Mouse (Mus musculus) kidney, embryonic 14.5 days (tissue): Measurements from ENCODE around the gene Csgalnact2. TPM values are rescaled to one million over a fixed set of nuclear protein-coding genes. Genes with fewer than 3 reads are reported as not detected.
A peak's percentile ranks its signal among the peaks of the same experiment; 100 is the strongest.

ENCODE experiments used
- ATAC-seq: fragments of 200-750 bp; cut with Nextera tagmentation; 2 replicates; pipeline ENCODE4 v1.8.0; 2017; ENCODE audit warnings: moderate number of reproducible peaks, mild to moderate bottlenecking, moderate TSS enrichment, moderate library complexity; ENCODE audit not compliant: low FRiP score, low TSS enrichment
- H3K27ac ChIP-seq: fragments of 300-500 bp; sonication (generic); 2 replicates; pipeline ENCODE4 v1.5.1; 2014; ENCODE audit warnings: low read depth, mild to moderate bottlenecking, low read length, moderate library complexity, mixed read lengths
- H3K27me3 ChIP-seq: fragments of 300-500 bp; sonication (generic); 2 replicates; pipeline ENCODE4 v1.6.1; 2014; ENCODE audit warnings: mild to moderate bottlenecking, low read length; ENCODE audit not compliant: control insufficient read depth, insufficient read depth
- H3K36me3 ChIP-seq: fragments of 300-500 bp; sonication (generic); 2 replicates; pipeline ENCODE4 v1.6.1; 2014; ENCODE audit warnings: low read length, mixed read lengths; ENCODE audit not compliant: control insufficient read depth, insufficient read depth
- H3K4me1 ChIP-seq: fragments of 300-500 bp; sonication (generic); 2 replicates; pipeline ENCODE4 v1.6.1; 2014; ENCODE audit warnings: low read length, mixed read lengths; ENCODE audit not compliant: control insufficient read depth, insufficient read depth
- H3K4me2 ChIP-seq: fragments of 300-500 bp; sonication (generic); replicated peaks from 2 replicates; pipeline ENCODE4 v1.6.1; 2014; ENCODE audit warnings: low read depth, mild to moderate bottlenecking, low read length
- H3K4me3 ChIP-seq: fragments of 300-500 bp; sonication (generic); 2 replicates; pipeline ENCODE4 v1.5.1; 2014; ENCODE audit warnings: mild to moderate bottlenecking, low read length
- H3K9ac ChIP-seq: fragments of 300-500 bp; sonication (generic); 2 replicates; pipeline ENCODE4 v1.6.1; 2014; ENCODE audit warnings: low read depth, mild to moderate bottlenecking, low read length, moderate library complexity
- H3K9me3 ChIP-seq: fragments of 300-500 bp; sonication (generic); 2 replicates; pipeline ENCODE4 v1.6.1; 2016; ENCODE audit warnings: low read length; ENCODE audit not compliant: control insufficient read depth
- WGBS: fragments of 180-500 bp; shearing (Covaris S2); extraction: QIAGEN DNeasy Blood & Tissue Kit; methylation state at CpG from one replicate; pipeline ENCODE4 v1.1.7; 2014; 5-methylcytosine and 5-hydroxymethylcytosine counted together
- polyA plus RNA-seq: library from polyadenylated mRNA; unstranded; fragments of >200 nt; fragmentation: Nextera tagmentation; extraction: Ambion mirVana; gene quantifications from 2 replicates; pipeline ENCODE4 v1.2.1, GENCODE M21; 2014

Gene Csgalnact2
- polyA plus RNA-seq, 1 experiment from 2014 or later: 18.4 TPM

DNA sequence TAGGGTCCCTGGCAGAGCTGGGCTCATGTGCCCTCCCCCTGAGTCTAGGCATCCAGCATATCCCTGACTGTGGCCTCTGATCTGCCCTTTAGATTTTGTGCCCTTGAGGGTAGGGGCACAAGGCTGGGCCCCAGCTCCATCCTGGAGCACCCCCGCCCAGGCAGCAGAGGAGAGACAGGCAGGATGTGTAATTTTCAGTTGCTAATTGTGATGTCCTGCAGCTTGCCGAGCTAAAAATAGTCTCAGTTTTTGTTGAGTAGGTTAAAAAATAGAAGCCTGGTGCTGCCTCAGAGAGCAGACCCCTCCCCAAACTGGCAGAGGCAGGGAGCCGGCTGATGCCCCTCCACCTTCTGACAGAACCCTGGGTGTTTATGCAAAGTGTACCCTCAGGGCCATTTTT lies 64.8 kb downstream of the Csgalnact2 start:
- peaks cover 9% of the 10 kb centered on the region; the same call in 1 of the 2 replicates for H3K4me1 ChIP-seq
- no peak overlapping the region for H3K4me2 ChIP-seq
- WGBS: 40% methylated on average over 3 of the region's 3 CpGs
- H3K27me3 ChIP-seq: 0 out of 2 replicates have a peak, but pooled peaks cover 2% of the 10 kb centered on the region
- no peak overlapping the region for H3K4me3 ChIP-seq
- H3K27ac ChIP-seq: no peak overlapping the region
- no peaks in the 10 kb centered on the region for H3K9me3 ChIP-seq
- H3K9ac ChIP-seq: no peak overlapping the region
- no peaks in the 10 kb centered on the region for H3K36me3 ChIP-seq
- ATAC-seq: no peak

DNA sequence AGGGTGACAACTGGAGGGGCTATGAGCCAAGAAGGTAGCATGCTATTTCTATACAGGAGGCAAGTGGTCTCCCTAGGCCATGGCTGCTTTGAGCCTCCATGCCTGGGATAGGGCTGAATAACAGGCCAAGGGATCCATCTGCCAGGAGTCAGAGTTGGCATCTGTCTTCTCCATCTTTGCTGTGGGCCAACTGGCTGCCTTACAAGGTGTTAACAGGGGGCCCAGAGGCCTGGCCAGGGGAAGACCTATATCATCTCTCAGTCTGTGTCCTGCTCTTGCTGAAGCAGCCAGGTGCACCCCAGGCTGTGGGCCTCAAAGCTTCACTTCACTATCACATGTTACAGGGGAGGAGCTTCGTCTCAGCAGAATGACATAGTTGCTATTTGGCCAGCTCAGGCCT lies 66.8 kb downstream of the Csgalnact2 start:
- no peak for ATAC-seq
- no peaks in the 10 kb centered on the region for H3K36me3 ChIP-seq
- WGBS: 82% methylated on average over 1 of the region's 1 CpGs
- H3K4me3 ChIP-seq: no peak overlapping the region
- H3K9ac ChIP-seq: no peak overlapping the region
- H3K27ac ChIP-seq: no peak overlapping the region
- H3K9me3 ChIP-seq: no peaks in the 10 kb centered on the region
- H3K4me1 ChIP-seq: peaks cover 9% of the 10 kb centered on the region; the same call in 1 of the 2 replicates
- H3K27me3 ChIP-seq: no peaks in the 10 kb centered on the region
- no peak overlapping the region for H3K4me2 ChIP-seq

DNA sequence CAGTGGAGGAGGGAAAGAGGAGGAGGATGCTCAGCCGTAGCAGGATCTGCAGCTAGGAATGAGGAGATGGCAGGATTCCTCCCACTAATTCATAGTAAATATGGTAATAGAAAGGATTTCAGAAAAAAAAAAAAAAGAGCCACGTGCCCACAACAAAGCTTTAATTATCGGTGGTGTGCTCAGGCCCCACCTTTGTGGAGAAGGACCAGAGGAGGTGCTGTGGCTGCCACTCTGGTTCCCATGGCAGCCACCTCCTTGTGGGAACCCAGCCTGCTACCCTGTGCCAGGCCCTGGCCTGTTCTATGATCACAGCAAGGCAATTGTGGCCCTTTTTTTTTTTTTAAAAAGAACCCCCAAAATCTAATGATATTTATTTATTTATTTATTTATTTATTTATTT lies 67.5 kb downstream of the Csgalnact2 start:
- Histone ChIP-seq H3K4me3 (no peak overlapping the region), H3K27ac (no peak overlapping the region), H3K27me3 (peaks cover 1% of the 10 kb centered on the region; the same call in 1 of the 2 replicates), H3K36me3 (no peaks in the 10 kb centered on the region), H3K9ac (no peak overlapping the region), H3K9me3 (no peaks in the 10 kb centered on the region), H3K4me2 (no peak overlapping the region), H3K4me1 (peaks cover 13% of the 10 kb centered on the region; the same call in 1 of the 2 replicates)
- 79% methylated on average over 3 of the region's 3 CpGs for WGBS
- no peak for ATAC-seq

DNA sequence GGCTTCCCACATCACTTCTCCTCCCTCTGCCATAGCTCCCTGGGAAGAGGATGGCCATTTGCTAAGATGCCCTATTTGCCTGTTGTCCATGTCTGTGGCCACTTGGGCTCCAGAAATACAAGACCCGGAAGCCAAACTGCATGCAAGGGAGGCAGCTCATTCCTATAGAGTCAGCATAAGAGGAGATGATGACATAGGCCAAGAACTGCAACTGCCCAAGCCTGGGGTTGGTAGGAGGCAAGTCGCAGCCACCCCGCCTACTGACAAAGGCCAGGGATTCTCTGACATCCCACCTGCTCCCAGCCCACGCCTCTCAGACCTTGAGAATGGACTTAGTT lies 68.0 kb downstream of the Csgalnact2 start:
- Histone ChIP-seq H3K4me1 (peaks cover 17% of the 10 kb centered on the region; the same call in 1 of the 2 replicates), H3K27me3 (peaks cover 5% of the 10 kb centered on the region; the same call in 1 of the 2 replicates), H3K36me3 (no peaks in the 10 kb centered on the region), H3K9me3 (no peaks in the 10 kb centered on the region), H3K4me3 (no peak overlapping the region), H3K27ac (no peak overlapping the region), H3K4me2 (no peak overlapping the region), H3K9ac (no peak overlapping the region)
- ATAC-seq: no peak
- WGBS: 90% methylated on average over 4 of the region's 4 CpGs

DNA sequence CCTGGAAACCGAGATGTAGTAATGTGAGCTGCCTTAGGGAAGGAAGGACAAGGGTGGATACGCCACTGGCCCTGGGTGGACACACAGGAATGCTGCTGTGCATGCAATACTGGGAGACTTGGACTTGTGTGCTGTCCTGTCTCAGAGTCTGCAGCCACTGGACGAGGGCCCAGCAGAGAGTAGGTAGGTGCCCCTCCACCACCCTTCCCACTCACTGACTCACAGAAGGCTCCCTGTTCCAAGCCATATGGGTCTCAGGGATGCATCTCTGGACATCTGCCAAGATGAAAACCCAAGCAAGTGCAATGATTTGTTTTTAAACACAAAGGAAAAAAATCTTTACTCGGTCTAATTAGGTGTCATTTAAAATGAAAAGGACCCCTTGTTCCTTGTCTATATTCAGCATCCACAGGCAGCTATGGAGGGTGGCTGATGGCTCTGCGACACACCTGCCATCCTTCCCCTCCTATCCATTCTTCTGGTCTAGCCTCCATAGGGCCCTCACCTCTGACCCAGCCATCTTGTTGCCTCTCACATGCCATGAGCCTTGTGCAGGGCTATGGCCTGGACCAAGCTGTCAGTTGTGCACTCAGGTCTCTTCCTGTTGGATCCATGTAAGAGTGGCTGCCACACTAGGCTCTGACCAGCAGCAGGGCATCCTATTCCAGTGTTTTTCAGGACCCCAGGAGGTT lies 68.5 kb downstream of the Csgalnact2 start:
- no peak overlapping the region for H3K4me2 ChIP-seq
- WGBS: 64% methylated on average over 5 of the region's 5 CpGs
- H3K9ac ChIP-seq: no peak overlapping the region
- peaks cover 18% of the 10 kb centered on the region; the same call in 1 of the 2 replicates for H3K4me1 ChIP-seq
- no peak overlapping the region for H3K27ac ChIP-seq
- no peaks in the 10 kb centered on the region for H3K9me3 ChIP-seq
- H3K4me3 ChIP-seq: no peak overlapping the region
- no peaks in the 10 kb centered on the region for H3K36me3 ChIP-seq
- ATAC-seq: no peak
- H3K27me3 ChIP-seq: peaks cover 6% of the 10 kb centered on the region

DNA sequence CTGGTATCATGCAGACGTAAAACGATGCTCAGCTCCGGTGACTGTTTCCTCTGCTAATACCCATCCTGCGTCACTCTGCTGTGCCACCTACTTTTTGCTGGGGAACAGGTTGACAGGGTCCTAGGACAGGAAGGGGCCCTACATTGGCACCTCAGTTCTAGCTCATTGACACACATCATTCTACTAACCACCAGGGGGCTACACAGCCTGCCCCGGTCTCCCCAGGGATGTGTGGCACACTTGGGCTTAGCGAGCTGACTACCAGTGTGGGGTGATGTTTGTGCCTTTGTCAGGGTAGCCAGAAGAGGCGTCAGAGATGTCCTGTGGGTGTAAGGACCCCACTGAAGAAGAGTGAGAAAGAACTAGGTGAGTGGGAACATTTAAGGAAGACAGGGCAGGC lies 71.2 kb downstream of the Csgalnact2 start:
- Histone ChIP-seq H3K9me3 (no peaks in the 10 kb centered on the region), H3K4me2 (no peak overlapping the region), H3K27ac (no peak overlapping the region), H3K9ac (no peak overlapping the region), H3K27me3 (peaks cover 9% of the 10 kb centered on the region), H3K4me3 (no peak overlapping the region), H3K4me1 (peaks cover 9% of the 10 kb centered on the region; the same call in 1 of the 2 replicates), H3K36me3 (no peaks in the 10 kb centered on the region)
- WGBS: 74% methylated on average over 7 of the region's 7 CpGs
- ATAC-seq: no peak

DNA sequence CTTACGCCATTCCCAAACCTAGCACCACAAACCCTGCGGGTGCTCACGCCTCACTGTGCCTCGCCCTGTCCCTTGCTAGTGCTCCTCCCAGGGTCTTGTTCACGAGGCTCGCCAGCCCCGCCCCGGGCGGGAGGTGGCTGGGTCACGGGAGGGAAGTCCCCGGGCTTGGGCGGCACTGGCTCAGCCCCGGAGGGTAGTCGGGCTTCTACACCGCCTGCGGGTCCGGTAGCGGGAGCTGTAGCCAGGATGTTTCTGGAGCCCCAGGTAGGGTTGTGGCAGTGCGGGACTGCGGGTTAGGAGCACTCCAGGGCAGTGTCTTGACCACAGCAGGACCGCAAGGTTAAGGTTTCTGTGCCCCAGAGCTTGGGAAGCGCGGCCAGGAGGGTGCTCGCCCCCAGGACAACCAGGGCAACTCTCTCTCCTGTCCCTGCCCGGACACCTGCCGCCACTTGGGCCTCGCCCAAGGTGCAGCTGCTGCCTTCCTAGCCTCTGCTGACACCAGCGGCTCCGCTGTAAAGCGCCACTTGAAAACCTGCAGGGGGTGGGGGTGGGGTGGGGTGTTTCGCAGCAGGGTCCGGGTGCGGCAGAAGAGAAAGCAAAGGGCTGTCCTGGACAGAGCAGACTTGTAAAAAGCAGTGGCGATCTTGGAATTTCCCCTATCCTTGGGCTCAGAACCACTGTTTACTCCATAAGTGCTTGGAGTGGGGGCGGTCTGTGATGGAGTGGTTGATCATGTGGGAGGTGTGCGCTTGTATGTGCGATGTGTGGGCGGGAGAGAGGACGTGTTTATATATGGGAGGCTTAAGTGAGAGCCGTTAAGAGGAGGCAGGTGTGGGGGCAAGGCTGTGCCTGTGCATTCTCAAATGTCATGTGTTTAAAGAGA lies 72.5 kb downstream of the Csgalnact2 start:
- Histone ChIP-seq H3K9me3 (no peaks in the 10 kb centered on the region), H3K4me1 (peaks cover 9% of the 10 kb centered on the region; the same call in 1 of the 2 replicates), H3K4me3 (peak overlapping the region; percentile 48), H3K27ac (no peak overlapping the region), H3K27me3 (peaks cover 9% of the 10 kb centered on the region), H3K4me2 (peak overlapping the region; percentile 98), H3K9ac (peak overlapping the region; percentile 54), H3K36me3 (no peaks in the 10 kb centered on the region)
- peak; percentile 58 for ATAC-seq
- under 1% methylated on average over 37 of the region's 40 CpGs for WGBS

DNA sequence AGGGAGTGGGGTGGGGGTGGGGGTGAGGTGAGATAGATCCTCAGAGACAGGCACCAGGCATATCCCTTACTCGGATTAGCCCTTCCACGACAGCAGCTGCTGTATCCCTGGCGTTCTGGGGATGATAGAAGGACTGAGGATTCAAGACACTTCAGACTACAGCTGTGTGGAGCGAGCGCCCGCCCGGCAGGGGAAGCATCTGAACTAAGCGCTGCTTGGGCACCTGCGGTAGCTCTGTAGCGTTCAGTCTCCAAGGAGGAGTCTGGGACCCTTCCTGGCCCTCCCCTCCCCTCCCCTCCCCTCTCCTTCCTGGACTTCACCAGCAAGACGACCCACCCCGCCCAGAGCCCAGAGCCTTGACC lies 73.1 kb downstream of the Csgalnact2 start:
- Histone ChIP-seq H3K9me3 (no peaks in the 10 kb centered on the region), H3K9ac (peak overlapping the region; percentile 54; the same call in 1 of the 2 replicates), H3K36me3 (no peaks in the 10 kb centered on the region), H3K27me3 (peaks cover 9% of the 10 kb centered on the region), H3K27ac (no peak overlapping the region), H3K4me3 (peak overlapping the region; percentile 48), H3K4me1 (peaks cover 9% of the 10 kb centered on the region; the same call in 1 of the 2 replicates), H3K4me2 (peak overlapping the region; percentile 98)
- 2% methylated on average over 11 of the region's 12 CpGs for WGBS
- no peak; the same call in 1 of the 2 replicates for ATAC-seq
